8 mouse cellular contexts compared by ENCODE assay signal in the genomic region with DNA sequence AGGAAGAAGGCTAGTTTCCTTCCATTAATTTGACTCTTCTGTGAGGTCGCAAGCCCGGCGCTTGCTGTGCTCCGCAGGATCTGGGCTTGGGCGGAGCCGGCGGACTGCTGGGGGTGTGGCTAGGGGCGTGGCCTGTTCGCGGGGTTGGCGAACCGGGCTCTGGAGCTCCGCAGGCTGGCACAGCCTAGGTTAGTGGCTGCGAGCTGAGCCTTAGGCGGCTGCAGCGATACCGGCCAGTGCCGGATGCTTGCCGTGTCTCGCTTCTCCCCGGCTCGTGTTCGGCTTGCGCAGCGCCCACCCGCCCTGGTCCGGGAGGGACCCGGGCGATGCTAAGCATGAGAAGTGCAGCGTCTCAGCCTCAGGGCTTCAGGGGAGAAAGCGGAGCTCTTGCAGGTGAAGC. TPM values are rescaled to one million over a fixed set of nuclear protein-coding genes. Genes with fewer than 3 reads are reported as not detected.
DNase-seq lines count a peak whose midpoint lies in the region; ATAC-seq lines count a peak whose summit lies in the region.

A gene (plus strand): TSS at position 135 of the 400 bp plus-strand sequence.

- peak within 1 kb of the TSS; percentile 96 for H3K4me2 ChIP-seq in midbrain, embryonic 11.5 days

- peak; percentile 95 for ATAC-seq in granulocyte monocyte progenitor cell, adult 5-6 weeks (replicated peaks; ENCODE audit: poor library complexity, severe bottlenecking)
- peak; percentile 100 for ATAC-seq in midbrain, embryonic 11.5 days (ENCODE audit: low FRiP score)

- DNase-seq in adrenal gland, postnatal 10 days, result peak; percentile 97
- DNase-seq in embryonic facial prominence, embryonic 10.5 days (ENCODE audit: low spot score), result peak; percentile 94
- peak; percentile 86 for DNase-seq in kidney, adult 11 months
- peak; percentile 91 for DNase-seq in left cerebral cortex, postnatal 4 days
- DNase-seq in midbrain, embryonic 11.5 days (ENCODE audit: low spot score, missing footprints), result peak; percentile 99
- peak; percentile 87 for DNase-seq in right cerebral cortex, postnatal 4 days
- DNase-seq in yolk sac, embryonic 10.5 days (ENCODE audit: low spot score), result peak; percentile 84

- intact Hi-C loops in left cerebral cortex, postnatal 4 days (cut with DNase I), result no loop called here

- H3K9ac ChIP-seq in midbrain, embryonic 11.5 days (ENCODE audit: low read length), result peak within 1 kb of the TSS; percentile 37; the same call in 1 of the 2 replicates

- under 1% methylated on average over 31 of the region's 31 CpGs for WGBS in embryonic facial prominence, embryonic 10.5 days
- WGBS in midbrain, embryonic 11.5 days, result 0% methylated on average over 31 of the region's 31 CpGs

- peaks cover 65% of the 10 kb centered on the region for H3K27me3 ChIP-seq in embryonic facial prominence, embryonic 10.5 days (replicated peaks; ENCODE audit: low read depth, poor library complexity, severe bottlenecking)
- peaks cover 31% of the 10 kb centered on the region for H3K27me3 ChIP-seq in midbrain, embryonic 11.5 days (ENCODE audit: control insufficient read depth, insufficient read depth, low read length)

- peak within 1 kb of the TSS; percentile 57; the same call in 1 of the 2 replicates for H3K27ac ChIP-seq in embryonic facial prominence, embryonic 10.5 days (replicated peaks)
- H3K27ac ChIP-seq in midbrain, embryonic 11.5 days (ENCODE audit: low read depth, low read length), result no peak within 1 kb of the TSS

- H3K4me1 ChIP-seq in embryonic facial prominence, embryonic 10.5 days, result peaks cover 15% of the 10 kb centered on the region
- peaks cover 5% of the 10 kb centered on the region; the same call in 1 of the 2 replicates for H3K4me1 ChIP-seq in midbrain, embryonic 11.5 days (ENCODE audit: control insufficient read depth, insufficient read depth, low read length)

- H3K4me3 ChIP-seq in embryonic facial prominence, embryonic 10.5 days, result peak within 1 kb of the TSS; percentile 68
- peak within 1 kb of the TSS; percentile 53 for H3K4me3 ChIP-seq in midbrain, embryonic 11.5 days (ENCODE audit: low read depth, low read length)

- no peaks in the 10 kb centered on the region for H3K9me3 ChIP-seq in embryonic facial prominence, embryonic 10.5 days
- H3K9me3 ChIP-seq in midbrain, embryonic 11.5 days (ENCODE audit: control insufficient read depth, low read length), result no peaks in the 10 kb centered on the region

- no peaks in the 10 kb centered on the region for H3K36me3 ChIP-seq in embryonic facial prominence, embryonic 10.5 days (replicated peaks)
- no peaks in the 10 kb centered on the region for H3K36me3 ChIP-seq in midbrain, embryonic 11.5 days (ENCODE audit: control insufficient read depth, insufficient read depth, low read length)

RNA-seq across cellular contexts. Expression of the gene that starts here (rescaled TPM):
- under 1 TPM; 0.24 to 0.27 TPM for total RNA-seq in adrenal gland, postnatal 10 days (2021)
- 1.5 and 1.6 TPM in 2 replicates for polyA plus RNA-seq in embryonic facial prominence, embryonic 10.5 days (2016; fragmentation: Nextera tagmentation; extraction: Ambion mirVana)
- not detected in 2 replicates for total RNA-seq in granulocyte monocyte progenitor cell, adult 5-6 weeks (2014; fragmentation: Nextera tagmentation)
- total RNA-seq in granulocyte monocyte progenitor cell, adult 5-6 weeks (2017), result not detected in 2 replicates
- 10 to 100 TPM; 26.6 to 31.1 TPM for total RNA-seq in left cerebral cortex, postnatal 4 days (2021)
- polyA plus RNA-seq in midbrain, embryonic 11.5 days (2014; fragmentation: Nextera tagmentation; extraction: Ambion mirVana), result 0.75 and 0.76 TPM in 2 replicates

Comparison
In these comparisons a context has a peak if more than half of its experiments do, and no peak if none do; other contexts are left out.
1. RNA of the gene that starts here (total RNA-seq): 26.6 to 31.1 TPM in left cerebral cortex, postnatal 4 days; 0.24 to 0.27 TPM in adrenal gland, postnatal 10 days and not detected in granulocyte monocyte progenitor cell, adult 5-6 weeks; every median in the first group is over 10 times any median in the second.
2. Peak in DNase-seq in adrenal gland, postnatal 10 days; RNA of the gene not detected or under 1 TPM.
3. Peak in ATAC-seq in granulocyte monocyte progenitor cell, adult 5-6 weeks; RNA of the gene not detected or under 1 TPM.
4. Peak in DNase-seq, ATAC-seq, H3K4me3 ChIP-seq, H3K9ac ChIP-seq and H3K4me2 ChIP-seq in midbrain, embryonic 11.5 days; RNA of the gene not detected or under 1 TPM.
5. Peak in every context shown above with its lines, with median percentiles within 50 percentile points of each other: DNase-seq.